Comparison of ENCODE assay signal across 9 mouse cellular contexts in the genomic region with DNA sequence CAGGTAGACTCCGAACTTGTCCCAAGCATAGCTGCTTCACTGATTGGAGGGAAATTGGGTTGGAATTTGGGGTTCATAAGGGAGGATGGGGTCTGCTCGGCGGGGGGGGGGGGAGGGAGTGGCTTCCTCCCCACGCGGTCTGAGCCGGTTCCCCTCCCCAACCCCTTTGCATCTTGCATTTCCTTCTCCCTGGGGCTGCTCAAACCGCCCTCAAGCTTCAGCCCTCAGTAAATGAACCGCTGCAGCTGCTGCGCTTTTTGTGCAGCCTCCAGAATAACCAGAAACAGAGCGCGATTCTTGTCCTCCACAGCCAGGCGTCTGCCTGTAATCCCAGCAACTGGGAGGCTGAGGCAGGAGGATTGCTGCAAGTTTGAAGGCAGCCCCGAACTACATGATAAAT. TPM values are rescaled to one million over a fixed set of nuclear protein-coding genes. Genes with fewer than 3 reads are reported as not detected.
DNase-seq lines count a peak whose midpoint lies in the region; ATAC-seq lines count a peak whose summit lies in the region.
"Had no signal": no experiment of that assay in that cellular context is flagged by ENCODE, and none has a peak within 500 bp of the region (broad histone marks: within the 10 kb centered on the region; RNA-seq: fewer than 3 reads in every experiment).

No protein-coding gene starts in this region.

- H3K9ac ChIP-seq in liver, embryonic 11.5 days (ENCODE audit: low read depth, low read length) = no peak overlapping the region
- no peak overlapping the region for H3K9ac ChIP-seq in embryonic facial prominence, embryonic 12.5 days

- 9% methylated on average over 13 of the region's 13 CpGs for WGBS in liver, embryonic 11.5 days
- WGBS in embryonic facial prominence, embryonic 12.5 days = 19% methylated on average over 13 of the region's 13 CpGs
- WGBS in macrophage (ENCODE audit: missing documents) = 11% methylated on average over 8 of the region's 13 CpGs

- H3K4me2 ChIP-seq in liver, embryonic 11.5 days = peak overlapping the region; percentile 28
- peak overlapping the region; percentile 61 for H3K4me2 ChIP-seq in embryonic facial prominence, embryonic 12.5 days (replicated peaks)

- H3K79me2 ChIP-seq in macrophage (ENCODE audit: inconsistent target) = peaks cover 18% of the 10 kb centered on the region; the same call in 1 of the 2 replicates

- no peak for DNase-seq in liver, embryonic 11.5 days (ENCODE audit: low spot score)
- DNase-seq in liver = no peak
- peak; percentile 42 for DNase-seq in R1 (ENCODE audit: low read depth, low spot score)
- no peak for DNase-seq in gastrocnemius, postnatal 36 days
- DNase-seq in layer of hippocampus, postnatal 14 days (ENCODE audit: low spot score in 2 of 2) = no peak
- DNase-seq in testis, postnatal 14 days (ENCODE audit: low spot score) = no peak
- DNase-seq: adrenal gland, postnatal 14 days had no signal

- peak overlapping the region; percentile 43; the same call in 1 of the 2 replicates for H3K4me3 ChIP-seq in liver, embryonic 11.5 days (ENCODE audit: low read depth, low read length)
- no peak overlapping the region for H3K4me3 ChIP-seq in embryonic facial prominence, embryonic 12.5 days
- peak overlapping the region; percentile 57 for H3K4me3 ChIP-seq in macrophage (ENCODE audit: inconsistent target)

- intact Hi-C loops in gastrocnemius, postnatal 36 days (cut with DNase I) = no loop called here

- no peak overlapping the region for H3K27ac ChIP-seq in liver, embryonic 11.5 days (ENCODE audit: low read depth, low read length)
- no peak overlapping the region for H3K27ac ChIP-seq in embryonic facial prominence, embryonic 12.5 days
- peak overlapping the region; percentile 53 for H3K27ac ChIP-seq in macrophage

- peaks cover 34% of the 10 kb centered on the region for H3K27me3 ChIP-seq in liver, embryonic 11.5 days (replicated peaks; ENCODE audit: control insufficient read depth, insufficient read depth, low read length)
- H3K27me3 ChIP-seq in embryonic facial prominence, embryonic 12.5 days = peaks cover 32% of the 10 kb centered on the region

- peaks cover 9% of the 10 kb centered on the region; the same call in 1 of the 2 replicates for H3K4me1 ChIP-seq in liver, embryonic 11.5 days (replicated peaks; ENCODE audit: control insufficient read depth, insufficient read depth, low read length)
- H3K4me1 ChIP-seq in embryonic facial prominence, embryonic 12.5 days = peaks cover 8% of the 10 kb centered on the region; the same call in 1 of the 2 replicates

- H3K36me3 ChIP-seq in liver, embryonic 11.5 days (ENCODE audit: control insufficient read depth, insufficient read depth, low read length) = no peaks in the 10 kb centered on the region
- H3K36me3 ChIP-seq in embryonic facial prominence, embryonic 12.5 days = no peaks in the 10 kb centered on the region
- H3K36me3 ChIP-seq in macrophage (ENCODE audit: inconsistent target) = no peaks in the 10 kb centered on the region

- no peak for ATAC-seq in liver, embryonic 11.5 days (replicated peaks; ENCODE audit: low FRiP score)
- ATAC-seq in embryonic facial prominence, embryonic 12.5 days (ENCODE audit: insufficient number of reproducible peaks, insufficient read depth, low FRiP score, low TSS enrichment) = no peak

- H3K9me3 ChIP-seq in liver, embryonic 11.5 days (ENCODE audit: control insufficient read depth, low read length) = no peaks in the 10 kb centered on the region
- peaks cover 5% of the 10 kb centered on the region; the same call in 1 of the 2 replicates for H3K9me3 ChIP-seq in embryonic facial prominence, embryonic 12.5 days

RNA-seq across cellular contexts. Expression of gene Amz1, which starts 12.2 kb away (rescaled TPM):
- polyA plus RNA-seq in liver, embryonic 11.5 days (2014; fragmentation: Nextera tagmentation; extraction: Ambion mirVana) = 1.2 and 2.0 TPM in 2 replicates
- 0.74 and 1.4 TPM in 2 replicates for polyA plus RNA-seq in embryonic facial prominence, embryonic 12.5 days (2016; fragmentation: Nextera tagmentation; extraction: Ambion mirVana)
- total RNA-seq in macrophage (2018; cell fraction: chromatin; rRNA removed) = 100 to 1,000 TPM in 3 of 26 experiments, 10 to 100 TPM in 18, 1 to 10 TPM in 5; 7.1 to 116 (median 24.0) TPM
- 10 to 100 TPM in 13 of 26 experiments, 1 to 10 TPM in 13; 2.6 to 36.5 (median 11.7) TPM for total RNA-seq in macrophage (2018; cell fraction: cytosol; rRNA removed)
- total RNA-seq in macrophage (2018; cell fraction: nucleus; rRNA removed) = 100 to 1,000 TPM in 2 of 26 experiments, 10 to 100 TPM in 18, 1 to 10 TPM in 6; 5.8 to 126 (median 25.2) TPM
- 10.9 to 24.7 TPM (median 13.4 TPM) in 3 replicates for polyA plus RNA-seq in macrophage (2018)
- under 1 TPM; 0.22 to 0.38 TPM for total RNA-seq in gastrocnemius, postnatal 36 days (2021)
- 10 to 100 TPM; 23.9 to 24.1 TPM for total RNA-seq in layer of hippocampus, postnatal 14 days (2021)

RNA-seq across cellular contexts. Expression of gene Brat1, which starts 31.4 kb away (rescaled TPM):
- 16.9 and 18.7 TPM in 2 replicates for polyA plus RNA-seq in liver, embryonic 11.5 days (2014; fragmentation: Nextera tagmentation; extraction: Ambion mirVana)
- 23.8 and 24.5 TPM in 2 replicates for polyA plus RNA-seq in embryonic facial prominence, embryonic 12.5 days (2016; fragmentation: Nextera tagmentation; extraction: Ambion mirVana)
- 10 to 100 TPM in 17 of 26 experiments, 1 to 10 TPM in 9; 3.5 to 33.9 (median 16.1) TPM for total RNA-seq in macrophage (2018; cell fraction: chromatin; rRNA removed)
- total RNA-seq in macrophage (2018; cell fraction: cytosol; rRNA removed) = 10 to 100 TPM in 15 of 26 experiments, 1 to 10 TPM in 11; 3.5 to 13.9 (median 10.4) TPM
- 10 to 100 TPM in 15 of 26 experiments, 1 to 10 TPM in 11; 5.1 to 27.5 (median 13.2) TPM for total RNA-seq in macrophage (2018; cell fraction: nucleus; rRNA removed)
- 5.1 to 13.0 TPM (median 10.3 TPM) in 3 replicates for polyA plus RNA-seq in macrophage (2018)
- total RNA-seq in gastrocnemius, postnatal 36 days (2021) = 1 to 10 TPM; 4.6 to 5.1 TPM
- 10 to 100 TPM; 26.5 to 26.9 TPM for total RNA-seq in layer of hippocampus, postnatal 14 days (2021)

RNA-seq across cellular contexts. Expression of gene Iqce, which starts 34.0 kb away (rescaled TPM):
- 13.2 and 14.4 TPM in 2 replicates for polyA plus RNA-seq in liver, embryonic 11.5 days (2014; fragmentation: Nextera tagmentation; extraction: Ambion mirVana)
- 25.9 and 29.7 TPM in 2 replicates for polyA plus RNA-seq in embryonic facial prominence, embryonic 12.5 days (2016; fragmentation: Nextera tagmentation; extraction: Ambion mirVana)
- 100 to 1,000 TPM in 9 of 26 experiments, 10 to 100 TPM in 16, 1 to 10 TPM in 1; 9.7 to 159 (median 85.7) TPM for total RNA-seq in macrophage (2018; cell fraction: chromatin; rRNA removed)
- total RNA-seq in macrophage (2018; cell fraction: cytosol; rRNA removed) = 10 to 100 TPM in 23 of 26 experiments, 1 to 10 TPM in 3; 9.0 to 19.4 (median 14.4) TPM
- total RNA-seq in macrophage (2018; cell fraction: nucleus; rRNA removed) = 10 to 100 TPM in 22 of 26 experiments, 1 to 10 TPM in 4; 6.2 to 80.3 (median 37.4) TPM
- polyA plus RNA-seq in macrophage (2018) = 11.4 to 17.2 TPM (median 12.2 TPM) in 3 replicates
- 1 to 10 TPM; 2.6 to 3.1 TPM for total RNA-seq in gastrocnemius, postnatal 36 days (2021)
- 10 to 100 TPM; 43.3 to 53.8 TPM for total RNA-seq in layer of hippocampus, postnatal 14 days (2021)
